Mouse (Mus musculus): Measurements from ENCODE around the gene Gm49366.

- TF ChIP-seq CTCF (IDR thresholded peaks at IDR 0.05; ENCODE audit: extremely low read depth, insufficient read length, insufficient replicate concordance, low read depth, low read length) = no peak
- no peak for TF ChIP-seq POLR2A (IDR thresholded peaks at IDR 0.05; ENCODE audit: low read depth, low read length)
These were observed 28.5 kb upstream of the Gm49366 start for GRCm38 (mm10) chr12:84010201-84010600.
